Comparison of ENCODE assay signal across 23 mouse cellular contexts in the genomic region with DNA sequence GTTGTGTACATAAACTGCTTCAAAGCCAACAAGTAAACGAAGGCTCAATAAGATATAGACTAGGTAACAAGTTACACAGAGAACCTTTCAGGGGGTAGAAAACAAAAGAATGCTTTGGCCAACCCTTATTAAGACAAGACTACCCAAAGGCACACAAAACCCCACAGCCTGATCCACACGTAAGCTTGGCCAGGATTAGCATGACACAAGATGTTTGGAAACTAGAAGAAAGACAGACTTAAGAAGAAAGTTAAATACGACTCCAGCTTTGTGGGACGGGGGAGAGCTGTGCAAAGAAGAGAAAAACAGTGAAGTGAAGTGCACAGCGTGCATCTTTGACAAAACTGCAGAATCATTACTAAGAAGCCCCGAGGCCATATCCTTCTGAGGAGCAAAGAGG. TPM values are rescaled to one million over a fixed set of nuclear protein-coding genes. Genes with fewer than 3 reads are reported as not detected.
DNase-seq lines count a peak whose midpoint lies in the region; ATAC-seq and TF ChIP-seq lines count a peak whose summit lies in the region.
"Had no signal": no experiment of that assay in that cellular context is flagged by ENCODE, and none has a peak within 500 bp of the region (broad histone marks: within the 10 kb centered on the region; RNA-seq: fewer than 3 reads in every experiment).

No protein-coding gene starts in this region.

- peak overlapping the region; percentile 52; the same call in 1 of the 2 replicates for H3K27ac ChIP-seq in midbrain, embryonic 10.5 days (replicated peaks)
- no peak overlapping the region for H3K27ac ChIP-seq in midbrain, embryonic 15.5 days
- H3K27ac ChIP-seq: embryonic facial prominence, embryonic 13.5 days; forebrain, embryonic 13.5 days; heart, embryonic 13.5 days; hindbrain, postnatal 0 days had no signal

- TF ChIP-seq POLR2A in brain, embryonic 14.5 days (IDR thresholded peaks at IDR 0.05; ENCODE audit: borderline replicate concordance, extremely low read depth, insufficient read depth, insufficient read length, poor library complexity, severe bottlenecking) = no peak

- no peaks in the 10 kb centered on the region; the same call in 1 of the 2 replicates for H3K36me3 ChIP-seq in midbrain, embryonic 10.5 days
- H3K36me3 ChIP-seq in midbrain, embryonic 15.5 days (replicated peaks) = no peaks in the 10 kb centered on the region
- H3K36me3 ChIP-seq: embryonic facial prominence, embryonic 13.5 days; heart, embryonic 13.5 days; hindbrain, embryonic 13.5 days had no signal

- H3K4me1 ChIP-seq in midbrain, embryonic 10.5 days = peaks cover 97% of the 10 kb centered on the region
- H3K4me1 ChIP-seq in midbrain, embryonic 15.5 days = peaks cover 12% of the 10 kb centered on the region
- H3K4me1 ChIP-seq: forebrain, embryonic 13.5 days had no signal

- peak; percentile 47 for DNase-seq in embryo, embryonic 10.5 days (ENCODE audit: low spot score)
- no peak for DNase-seq in embryo, embryonic 11 days
- peak; percentile 47 for DNase-seq in midbrain, embryonic 10.5 days (ENCODE audit: low spot score)
- DNase-seq in ES-CJ7 (ENCODE audit: low read depth, low spot score) = peak; percentile 14
- DNase-seq in brain, embryonic 14.5 days (ENCODE audit: low read depth) = peak; percentile 48
- DNase-seq in adrenal gland, postnatal 10 days = no peak
- DNase-seq: adrenal gland, adult 8-10 months; cerebellum, adult 11-12 months; cerebellum, adult 9-10 months; cerebellum, postnatal 25 days; gastrocnemius, postnatal 36 days; heart, postnatal 36 days had no signal

- TF ChIP-seq CTCF in brain, embryonic 14.5 days (IDR thresholded peaks at IDR 0.05; ENCODE audit: borderline replicate concordance, extremely low read depth, insufficient read depth, insufficient read length) = no peak

- no peak overlapping the region for H3K9ac ChIP-seq in midbrain, embryonic 15.5 days
- H3K9ac ChIP-seq: embryonic facial prominence, embryonic 13.5 days; forebrain, embryonic 13.5 days; heart, embryonic 13.5 days; hindbrain, embryonic 13.5 days had no signal

- no peaks in the 10 kb centered on the region for H3K9me3 ChIP-seq in midbrain, embryonic 10.5 days (replicated peaks)
- no peaks in the 10 kb centered on the region for H3K9me3 ChIP-seq in midbrain, embryonic 15.5 days
- H3K9me3 ChIP-seq: embryonic facial prominence, embryonic 13.5 days; forebrain, embryonic 13.5 days; heart, embryonic 13.5 days; hindbrain, embryonic 13.5 days had no signal

- peaks cover 100% of the 10 kb centered on the region for H3K27me3 ChIP-seq in midbrain, embryonic 10.5 days (ENCODE audit: low read depth, poor library complexity, severe bottlenecking)
- H3K27me3 ChIP-seq in midbrain, embryonic 15.5 days (replicated peaks) = peaks cover 66% of the 10 kb centered on the region

- 0 out of 2 replicates have a peak overlapping the region, but pooled peaks have one; percentile 3 for H3K4me3 ChIP-seq in midbrain, embryonic 10.5 days
- H3K4me3 ChIP-seq in midbrain, embryonic 15.5 days = no peak overlapping the region
- H3K4me3 ChIP-seq: embryonic facial prominence, embryonic 13.5 days; forebrain, embryonic 13.5 days; heart, embryonic 13.5 days; hindbrain, embryonic 13.5 days had no signal

- 14% methylated on average over 6 of the region's 6 CpGs for WGBS in midbrain, embryonic 10.5 days
- WGBS in midbrain, embryonic 15.5 days = 17% methylated on average over 6 of the region's 6 CpGs

- H3K4me2 ChIP-seq in midbrain, embryonic 15.5 days = no peak overlapping the region
- H3K4me2 ChIP-seq: embryonic facial prominence, embryonic 13.5 days; forebrain, embryonic 13.5 days; heart, embryonic 13.5 days; hindbrain, embryonic 13.5 days had no signal

- ATAC-seq in midbrain, embryonic 15.5 days (replicated peaks) = no peak
- ATAC-seq: forebrain, embryonic 13.5 days; hindbrain, postnatal 0 days; Patski had no signal

RNA-seq across cellular contexts. Expression of a gene that starts 53.5 kb away (rescaled TPM):
- 33.6 and 34.3 TPM in 2 replicates for polyA plus RNA-seq in midbrain, embryonic 10.5 days (2016; fragmentation: Nextera tagmentation; extraction: Ambion mirVana)
- 11.4 and 14.4 TPM in 2 replicates for polyA plus RNA-seq in midbrain, embryonic 15.5 days (2015; fragmentation: Nextera tagmentation; extraction: Ambion mirVana)
- 4.8 and 10.6 TPM in 2 replicates for polyA plus RNA-seq in brain, embryonic 14.5 days (2012; rRNA removed)
- total RNA-seq in adrenal gland, postnatal 10 days (2021) = under 1 TPM in 1 of 2 experiments, not detected in 1; 0.88 TPM
- total RNA-seq: adrenal gland, adult 8-10 months; adrenal gland, postnatal 4 days; gastrocnemius, adult 8-10 months; gastrocnemius, postnatal 36 days; heart, postnatal 36 days had no signal
- polyA plus RNA-seq: cortical plate, adult 2 months; intestine, embryonic 14.5 days had no signal

Comparison
In these comparisons a context has a peak if more than half of its experiments do, and no peak if none do; other contexts are left out.
1. DNase-seq: peak in embryo, embryonic 10.5 days (single experiment), midbrain, embryonic 10.5 days (single experiment), ES-CJ7 (single experiment) and brain, embryonic 14.5 days (single experiment); none in embryo, embryonic 11 days (single experiment) and adrenal gland, postnatal 10 days (single experiment).